Mouse (Mus musculus): ENCODE data around the gene Wdr20.
"Not testable (repeated sequence)": the region's sequence is repeated elsewhere in the genome, so short reads cannot be mapped to it uniquely, and the experiment has no call there.

Gene Wdr20

GRCm38 (mm10) chr12:110714215-110714614 lies 23.5 kb upstream of the Wdr20 start:
- no peak for DNase-seq

DNA sequence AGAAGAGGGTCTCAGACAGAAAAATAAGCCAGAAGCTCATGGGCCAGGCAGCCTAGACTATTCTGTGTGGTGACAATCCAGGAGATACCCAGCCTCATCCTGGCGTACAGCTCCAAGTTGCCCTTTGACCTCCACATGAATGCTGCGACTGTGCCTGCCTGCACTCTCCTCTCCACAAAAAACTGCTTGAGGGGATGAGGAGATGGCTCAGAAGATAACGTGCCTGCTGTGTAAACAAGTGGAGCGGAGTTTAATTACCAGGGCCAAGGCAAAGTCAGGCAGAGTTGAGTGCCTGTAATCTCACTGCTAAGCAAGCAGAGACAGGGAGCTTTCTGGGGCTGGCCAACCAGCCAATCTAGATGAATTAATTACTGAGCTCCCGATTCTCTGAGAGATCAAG lies 21.7 kb upstream of the Wdr20 start:
- no peak for DNase-seq

DNA sequence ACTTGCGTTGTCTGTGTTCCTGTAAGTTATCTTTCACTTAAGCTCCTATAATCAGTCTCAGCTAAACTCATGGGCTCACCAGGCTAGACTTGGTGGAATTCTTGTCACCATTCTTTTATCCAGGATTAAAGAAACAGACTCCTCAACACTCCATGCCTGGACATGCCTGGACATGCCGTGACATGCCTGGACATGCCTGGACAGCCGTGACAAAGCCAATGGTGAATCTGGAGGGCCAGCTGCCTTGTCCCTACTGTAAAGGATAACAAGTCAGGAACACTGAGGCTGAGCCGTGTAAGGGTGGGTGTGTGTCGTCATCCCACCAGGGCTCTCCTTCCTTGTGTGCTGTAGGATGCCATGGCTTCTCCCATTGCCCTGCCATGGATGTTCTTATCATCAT lies 12.7 kb upstream of the Wdr20 start:
- no peak for DNase-seq

GRCm38 (mm10) chr12:110725489-110725888 lies 12.3 kb upstream of the Wdr20 start:
- no peak for DNase-seq

- no peak for DNase-seq
Observed at GRCm38 (mm10) chr12:110726428-110726827, 11.3 kb upstream of the Wdr20 start.

DNA sequence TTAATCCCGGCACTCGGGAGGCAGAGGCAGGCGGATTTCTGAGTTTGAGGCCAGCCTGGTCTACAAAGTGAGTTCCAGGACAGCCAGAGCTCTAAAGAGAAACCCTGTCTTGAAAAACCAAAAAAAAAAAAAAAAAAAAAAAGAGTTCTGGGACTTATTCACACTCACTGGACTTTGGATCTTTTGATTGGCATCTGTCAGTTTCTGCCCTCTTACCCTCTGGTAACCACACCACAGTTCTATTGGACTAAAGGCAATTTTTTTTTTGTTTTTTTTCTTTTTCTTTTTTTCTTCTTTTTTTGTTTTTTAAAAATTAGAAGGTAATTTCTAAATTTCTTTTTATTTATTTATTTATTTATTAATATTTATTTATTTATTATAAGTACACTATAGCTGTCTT lies 4.5 kb upstream of the Wdr20 start:
- DNase-seq, result not testable (repeated sequence)

DNA sequence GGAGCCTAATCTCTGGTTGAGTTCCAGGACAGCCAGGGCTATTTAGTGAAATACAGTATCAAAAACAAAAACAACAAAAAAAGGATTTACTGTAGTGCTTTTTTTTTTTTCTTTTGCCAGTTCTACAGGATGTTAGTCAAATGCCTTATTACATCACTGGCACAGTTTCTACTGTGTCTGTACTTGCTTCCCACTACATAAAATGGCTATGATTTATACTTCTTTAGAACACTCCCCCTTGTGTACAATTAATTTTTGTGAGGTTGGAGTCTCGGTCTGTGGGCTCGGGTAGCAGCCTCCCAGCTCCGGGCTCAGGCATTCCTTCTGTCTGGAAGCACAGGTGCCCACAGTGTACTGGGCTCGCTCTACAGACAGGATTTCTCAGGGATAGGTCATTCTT lies 1.1 kb upstream of the Wdr20 start:
- no peak for DNase-seq

DNA sequence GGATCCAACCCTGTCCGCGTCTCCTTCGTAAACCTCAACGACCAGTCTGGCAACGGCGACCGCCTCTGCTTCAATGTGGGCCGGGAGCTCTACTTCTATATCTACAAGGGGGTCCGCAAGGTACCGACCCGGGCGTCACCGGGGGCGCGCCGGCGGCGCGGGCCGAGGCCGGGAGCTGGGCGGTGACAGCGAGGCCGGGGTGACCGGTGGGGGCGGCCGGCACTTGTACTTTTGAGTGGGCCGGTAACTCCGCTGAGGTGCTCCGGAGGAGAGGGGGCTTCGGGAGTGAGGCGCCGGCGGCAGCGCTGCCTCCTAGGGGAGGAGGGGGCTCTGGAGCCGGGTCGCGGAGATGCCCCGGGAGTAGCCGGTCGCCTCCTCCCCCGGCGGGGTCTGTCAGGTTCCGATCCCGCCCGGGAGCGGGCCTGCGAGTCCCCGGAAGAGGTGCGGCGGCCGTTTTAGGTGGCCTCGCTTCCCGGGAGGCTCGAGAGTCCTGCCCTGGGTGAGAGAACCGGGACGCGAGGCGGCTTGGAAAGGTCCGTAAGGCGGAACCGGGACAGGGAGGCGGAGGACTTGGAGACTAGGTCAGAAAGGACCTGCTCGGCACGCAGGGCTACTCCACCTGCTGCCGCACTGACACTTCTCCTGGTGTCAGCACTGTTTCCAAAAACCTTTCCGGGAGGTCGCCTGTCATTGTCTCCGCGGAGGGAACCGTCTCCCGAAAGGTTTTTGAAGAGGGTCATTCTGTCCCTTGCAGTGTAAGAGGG lies 596 bp downstream of the Wdr20 start:
- DNase-seq, result no peak

DNA sequence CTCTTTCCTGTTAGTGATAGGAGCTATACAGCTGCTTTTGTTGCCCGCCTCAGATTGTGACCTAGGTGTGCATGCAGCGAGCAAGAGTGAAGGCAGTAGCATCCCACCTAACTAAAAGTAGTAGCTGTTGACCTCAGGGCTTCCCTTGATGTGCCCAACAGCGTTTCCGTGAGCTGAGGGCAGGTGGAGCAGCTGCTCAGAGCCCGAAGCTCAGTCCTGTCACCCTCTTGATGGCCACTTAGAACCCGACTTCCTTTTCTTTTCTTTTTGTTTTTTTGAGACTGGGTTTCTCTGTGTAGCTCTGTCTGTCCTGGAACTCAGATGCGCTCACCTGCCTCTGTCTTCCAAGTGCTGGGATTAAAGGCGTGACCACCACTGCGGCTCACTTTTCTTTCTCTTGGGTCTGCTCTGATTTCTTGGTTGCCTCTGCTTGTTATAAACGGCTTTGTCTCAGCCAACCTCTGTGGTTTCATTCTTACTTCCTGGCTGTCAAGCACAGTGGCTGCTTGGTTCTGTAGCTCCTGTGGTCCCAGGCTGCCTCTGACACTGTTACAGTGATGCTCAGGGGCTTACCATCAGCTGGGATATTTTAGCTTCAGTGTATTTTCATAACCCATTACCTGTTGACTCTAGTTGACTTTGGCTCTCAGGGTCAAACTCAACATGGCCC lies 13.2 kb downstream of the Wdr20 start:
- no peak for DNase-seq

GRCm38 (mm10) chr12:110752703-110753102 lies 15.0 kb downstream of the Wdr20 start:
- no peak for DNase-seq

DNA sequence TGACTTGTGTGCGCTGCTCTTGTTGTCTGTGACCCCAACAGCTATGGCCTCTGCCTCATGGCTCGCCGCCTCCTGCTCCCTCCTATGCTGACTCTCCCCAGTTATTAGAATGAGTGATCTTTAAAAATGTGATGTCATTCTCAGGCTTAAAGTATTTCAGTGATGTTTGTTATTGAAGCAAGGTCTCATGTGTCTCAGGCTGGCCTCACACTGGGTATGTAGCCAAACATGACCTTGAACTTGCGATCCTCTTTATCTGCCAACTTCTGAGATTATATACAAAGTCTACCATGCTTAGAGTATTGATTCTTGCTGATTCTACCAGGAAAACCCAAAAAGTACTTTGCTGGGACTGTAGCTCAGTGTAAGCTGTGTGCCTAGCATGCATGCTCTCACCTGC lies 16.2 kb downstream of the Wdr20 start:
- no peak for DNase-seq

- DNase-seq, result no peak
Observed at GRCm38 (mm10) chr12:110757161-110757560, 19.4 kb downstream of the Wdr20 start.

- DNase-seq, result no peak
Observed at GRCm38 (mm10) chr12:110758932-110759331, 21.2 kb downstream of the Wdr20 start.

- DNase-seq, result no peak
Observed at GRCm38 (mm10) chr12:110762321-110762720, 24.6 kb downstream of the Wdr20 start.

- DNase-seq, result no peak
Observed at GRCm38 (mm10) chr12:110764531-110764930, 26.8 kb downstream of the Wdr20 start.

GRCm38 (mm10) chr12:110768562-110768961 lies 30.8 kb downstream of the Wdr20 start:
- DNase-seq, result no peak

DNA sequence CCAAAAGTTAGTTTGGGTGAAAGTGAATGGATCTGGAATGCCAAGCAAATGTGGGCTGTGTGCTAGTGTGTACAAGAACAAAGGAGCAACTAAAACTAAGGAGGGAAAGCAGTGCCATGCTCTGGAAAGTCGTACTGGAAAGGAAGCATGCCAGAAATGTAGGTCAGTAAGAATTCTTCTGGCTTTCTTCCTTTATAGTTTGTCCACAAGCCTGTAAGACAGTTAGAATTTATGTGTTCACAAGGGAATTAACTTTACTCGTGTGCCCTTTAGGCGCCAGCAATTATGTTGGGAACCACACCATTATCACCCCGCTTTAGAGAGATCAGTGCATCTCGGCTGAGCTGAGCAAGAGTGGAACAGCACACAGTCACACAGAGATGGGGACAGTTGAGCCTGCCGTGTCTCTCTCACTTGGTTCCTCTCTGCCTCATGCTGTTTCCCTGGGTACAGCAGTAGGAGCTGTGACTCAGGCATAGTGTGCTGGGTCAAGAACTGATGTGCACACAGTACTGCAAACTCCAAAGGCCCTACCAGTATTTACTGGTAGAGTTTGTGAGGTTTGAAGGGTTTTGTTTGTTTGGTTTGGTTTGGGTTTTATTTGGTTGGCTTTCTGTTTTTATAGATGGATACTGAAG lies 32.0 kb downstream of the Wdr20 start:
- no peak for DNase-seq

DNA sequence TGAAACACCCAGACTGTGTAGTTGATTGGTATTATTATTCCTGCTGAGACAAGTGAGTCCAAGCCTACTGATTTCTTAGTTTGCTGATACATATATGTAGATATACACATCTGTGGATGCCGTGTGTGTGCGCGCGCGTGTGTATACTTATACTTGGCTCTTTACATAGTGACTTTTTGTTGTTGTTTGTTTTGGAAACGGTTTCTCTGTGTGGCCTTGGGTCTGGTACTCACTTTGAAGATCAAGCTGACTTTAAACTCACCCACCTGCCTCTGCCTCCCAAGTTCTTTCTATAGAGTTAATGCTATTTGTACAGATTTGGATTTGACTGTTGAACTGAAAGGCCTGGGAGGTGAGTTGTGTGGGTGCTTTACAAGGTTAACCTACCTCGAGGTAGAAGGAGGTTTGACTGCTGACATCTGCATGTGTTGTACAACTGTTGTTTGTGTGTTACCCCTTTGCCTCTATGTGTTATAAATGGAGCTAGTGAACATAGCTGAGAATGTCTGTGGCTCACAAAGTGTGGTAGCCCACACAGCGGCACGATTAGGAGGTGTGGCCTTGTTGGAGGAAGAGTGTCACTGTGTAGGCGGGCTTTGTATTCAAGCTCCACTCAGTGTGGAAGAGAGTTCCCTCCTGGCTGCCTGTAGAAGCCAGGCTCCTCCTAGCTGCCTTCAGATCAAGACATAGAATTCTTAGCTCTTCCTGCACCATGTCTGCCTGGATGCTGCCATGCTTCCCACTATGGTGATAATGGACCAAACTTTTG lies 32.9 kb downstream of the Wdr20 start:
- DNase-seq, result no peak

DNA sequence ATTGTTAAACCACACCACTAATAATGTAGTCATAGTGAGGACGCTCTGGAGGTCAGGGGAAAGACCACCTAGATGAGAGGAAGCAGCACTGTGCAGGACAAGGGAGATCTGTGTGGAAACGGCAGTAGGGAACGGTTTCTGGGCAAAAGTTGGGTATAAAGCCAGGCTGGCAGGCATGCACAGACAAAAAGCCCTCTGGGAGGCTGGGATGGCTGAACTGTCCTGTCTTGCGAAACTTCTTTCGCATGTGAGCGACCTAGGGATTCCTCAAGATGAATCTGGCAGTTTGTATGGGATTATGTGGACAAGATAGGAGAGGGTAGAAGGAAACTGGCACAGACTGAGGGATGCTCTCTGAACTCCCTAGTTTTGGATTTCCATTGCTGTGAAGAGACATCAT lies 34.2 kb downstream of the Wdr20 start:
- DNase-seq, result no peak

GRCm38 (mm10) chr12:110775628-110776426 lies 38.1 kb downstream of the Wdr20 start:
- no peak for DNase-seq

DNA sequence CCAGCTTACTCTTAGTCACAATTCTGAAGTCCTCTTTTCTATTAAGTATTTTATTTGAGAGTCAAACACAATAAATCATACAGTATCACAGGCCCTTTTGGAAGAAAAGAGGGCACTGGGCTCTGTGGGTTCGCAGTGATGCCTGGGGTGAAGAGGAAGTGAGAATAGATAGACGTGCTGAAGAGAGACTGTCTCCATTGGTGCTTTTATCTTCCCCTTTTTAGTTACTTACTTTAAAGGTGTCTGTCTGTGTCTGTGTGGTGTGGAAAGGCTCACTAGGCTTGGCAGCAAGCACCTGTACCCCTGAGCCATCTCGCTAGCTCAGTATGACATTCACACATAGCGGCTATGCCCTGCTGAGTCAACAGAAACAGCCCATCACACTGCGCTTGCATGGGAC lies 40.1 kb downstream of the Wdr20 start:
- DNase-seq, result no peak

DNA sequence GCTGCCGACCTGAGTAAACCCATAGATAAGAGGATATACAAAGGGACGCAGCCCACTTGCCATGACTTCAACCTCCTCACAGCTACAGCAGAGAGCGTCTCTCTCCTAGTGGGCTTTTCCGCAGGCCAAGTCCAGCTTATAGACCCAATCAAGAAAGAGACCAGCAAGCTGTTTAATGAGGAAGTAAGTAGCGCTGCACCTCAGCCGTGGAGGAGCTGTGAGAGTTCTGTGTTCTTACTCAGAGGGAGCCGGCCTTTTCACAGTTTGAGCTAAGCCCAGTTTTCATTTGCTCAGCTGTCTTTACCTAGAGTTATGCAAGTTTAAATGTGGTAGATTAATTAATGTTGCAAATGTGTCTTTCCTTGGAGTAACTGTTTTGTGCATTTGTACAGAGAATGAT lies 41.6 kb downstream of the Wdr20 start:
- DNase-seq, result no peak

- DNase-seq, result no peak
Observed at GRCm38 (mm10) chr12:110781181-110781580, 43.4 kb downstream of the Wdr20 start.
